Mouse (Mus musculus): ENCODE data around the gene Lrrc4c. TPM values are rescaled to one million over a fixed set of nuclear protein-coding genes. Genes with fewer than 3 reads are reported as not detected.

Lrrc4c gene
- polyA plus RNA-seq, 1 experiment from 2014 or later = 19.5 TPM

DNA sequence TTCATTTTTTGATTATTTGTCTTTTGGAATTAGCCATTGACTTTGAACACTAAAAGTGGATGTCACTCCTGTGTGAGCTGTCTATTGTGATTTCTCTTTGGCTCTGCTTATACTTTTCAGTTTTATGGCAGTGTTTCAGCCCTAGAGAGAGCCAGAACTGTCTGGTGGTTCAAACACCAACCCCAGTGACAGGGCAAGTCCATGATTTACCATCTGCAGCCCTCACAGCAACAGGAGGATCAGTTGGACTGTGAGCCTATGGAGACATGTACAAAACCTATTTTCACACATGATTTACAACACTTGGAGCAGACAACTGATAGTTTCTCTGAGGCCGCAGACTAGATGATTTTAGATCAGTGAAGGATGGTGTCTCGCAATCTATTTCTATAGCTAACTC lies 847.8 kb downstream of the Lrrc4c start:
- no peak for ATAC-seq
- WGBS = 86% methylated on average over 2 of the region's 2 CpGs
- Histone ChIP-seq H3K4me3 (ENCODE audit: low read depth, low read length) (no peak overlapping the region), H3K9ac (ENCODE audit: low read length) (no peak overlapping the region), H3K4me2 (ENCODE audit: low read length) (no peak overlapping the region), H3K9me3 (replicated peaks; ENCODE audit: control insufficient read depth, low read length) (no peaks in the 10 kb centered on the region), H3K27me3 (replicated peaks; ENCODE audit: control insufficient read depth, insufficient read depth, low read length) (no peaks in the 10 kb centered on the region), H3K36me3 (ENCODE audit: control insufficient read depth, insufficient read depth, low read length) (no peaks in the 10 kb centered on the region), H3K27ac (ENCODE audit: low read depth, low read length) (no peak overlapping the region), H3K4me1 (ENCODE audit: control insufficient read depth, insufficient read depth, low read length) (no peaks in the 10 kb centered on the region)
- peak; percentile 29 for DNase-seq (ENCODE audit: low spot score)

DNA sequence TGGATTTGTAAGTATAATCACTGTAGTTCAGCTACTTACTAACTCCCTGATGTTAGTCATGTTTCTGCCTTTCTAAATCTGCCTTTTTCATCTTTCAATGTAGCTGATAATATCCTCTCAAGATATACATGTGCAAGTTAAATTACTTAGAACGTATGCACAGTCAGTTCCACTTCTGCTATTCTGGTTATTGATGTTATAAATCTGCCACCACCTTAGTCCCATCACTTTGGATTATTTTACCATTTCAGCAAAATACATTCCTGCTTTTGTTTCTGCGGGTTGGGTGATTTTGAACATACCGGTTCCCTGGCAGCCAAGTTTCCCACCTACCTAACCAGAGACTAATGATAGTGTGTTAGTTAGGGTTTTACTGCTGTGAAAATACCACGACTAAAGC lies 860.4 kb downstream of the Lrrc4c start:
- Histone ChIP-seq H3K4me2 (ENCODE audit: low read length) (no peak overlapping the region), H3K4me1 (ENCODE audit: control insufficient read depth, insufficient read depth, low read length) (no peaks in the 10 kb centered on the region), H3K27ac (ENCODE audit: low read depth, low read length) (no peak overlapping the region), H3K9me3 (replicated peaks; ENCODE audit: control insufficient read depth, low read length) (no peaks in the 10 kb centered on the region), H3K36me3 (ENCODE audit: control insufficient read depth, insufficient read depth, low read length) (no peaks in the 10 kb centered on the region), H3K27me3 (replicated peaks; ENCODE audit: control insufficient read depth, insufficient read depth, low read length) (no peaks in the 10 kb centered on the region), H3K9ac (ENCODE audit: low read length) (no peak overlapping the region), H3K4me3 (ENCODE audit: low read depth, low read length) (no peak overlapping the region)
- ATAC-seq (no peak), DNase-seq (ENCODE audit: low spot score) (no peak)
- WGBS = 90% methylated on average over 4 of the region's 4 CpGs

DNA sequence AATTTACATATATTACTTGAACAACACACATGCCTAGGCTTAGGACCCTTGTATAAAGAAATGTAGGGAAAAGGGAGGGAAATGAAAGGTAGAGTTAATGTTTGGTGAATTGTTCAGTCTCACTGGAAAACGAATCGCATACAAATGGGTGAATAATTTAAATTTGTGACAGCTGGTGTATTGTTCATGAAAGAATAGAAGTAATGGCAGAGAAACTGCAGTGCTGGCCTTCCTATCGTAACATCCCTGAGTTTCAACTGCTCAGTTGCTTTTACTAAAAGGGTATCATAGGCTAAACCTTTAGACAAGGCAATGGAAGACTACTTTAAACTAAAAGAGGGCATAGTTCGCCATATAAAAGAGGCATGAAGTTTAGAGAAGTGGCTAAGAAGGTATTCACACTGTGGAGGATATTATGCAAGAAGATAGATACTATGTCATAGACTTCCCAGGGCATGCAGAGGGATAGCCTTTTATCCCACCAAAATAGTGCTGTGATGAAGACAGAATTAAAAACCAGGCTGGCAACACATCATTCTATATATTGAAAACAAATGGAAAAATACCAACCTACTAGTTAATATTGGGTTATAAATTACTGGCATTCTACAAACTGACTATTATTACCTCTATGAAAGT lies 879.1 kb downstream of the Lrrc4c start:
- Histone ChIP-seq H3K9ac (ENCODE audit: low read length) (no peak overlapping the region), H3K4me3 (ENCODE audit: low read depth, low read length) (no peak overlapping the region), H3K36me3 (ENCODE audit: control insufficient read depth, insufficient read depth, low read length) (no peaks in the 10 kb centered on the region), H3K27ac (ENCODE audit: low read depth, low read length) (no peak overlapping the region), H3K9me3 (replicated peaks; ENCODE audit: control insufficient read depth, low read length) (no peaks in the 10 kb centered on the region), H3K27me3 (replicated peaks; ENCODE audit: control insufficient read depth, insufficient read depth, low read length) (no peaks in the 10 kb centered on the region), H3K4me2 (ENCODE audit: low read length) (no peak overlapping the region), H3K4me1 (ENCODE audit: control insufficient read depth, insufficient read depth, low read length) (peaks cover 4% of the 10 kb centered on the region)
- 27% methylated on average over 4 of the region's 4 CpGs for WGBS
- no peak for ATAC-seq
- peak; percentile 29 for DNase-seq (ENCODE audit: low spot score)

DNA sequence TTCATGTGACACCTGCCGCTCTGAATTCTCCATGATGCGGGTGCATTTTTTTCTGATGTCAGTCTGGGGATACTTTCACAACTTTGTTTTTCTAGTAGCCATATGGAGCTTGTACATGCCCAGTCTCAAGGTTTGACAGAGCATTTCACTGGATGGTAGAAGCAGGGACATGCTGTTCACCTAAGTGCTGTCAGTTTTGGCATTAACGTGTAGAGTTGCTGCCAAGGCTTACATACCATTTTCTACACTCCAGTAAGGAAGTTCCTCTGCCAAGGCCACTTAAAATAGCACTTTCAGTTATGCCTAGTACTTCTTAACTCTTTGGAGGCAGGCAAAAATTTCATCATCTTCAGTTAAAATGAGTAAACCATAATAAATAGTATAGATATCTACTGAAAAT lies 915.0 kb downstream of the Lrrc4c start:
- H3K4me3 ChIP-seq (ENCODE audit: low read depth, low read length) = no peak overlapping the region
- no peaks in the 10 kb centered on the region for H3K4me1 ChIP-seq (ENCODE audit: control insufficient read depth, insufficient read depth, low read length)
- DNase-seq (ENCODE audit: low spot score) (peak; percentile 83), ATAC-seq (peak; percentile 74; the same call in 1 of the 2 replicates)
- H3K9ac ChIP-seq (ENCODE audit: low read length) = no peak overlapping the region
- H3K4me2 ChIP-seq (ENCODE audit: low read length) = no peak overlapping the region
- H3K27me3 ChIP-seq (replicated peaks; ENCODE audit: control insufficient read depth, insufficient read depth, low read length) = no peaks in the 10 kb centered on the region
- WGBS = 72% methylated on average over 3 of the region's 3 CpGs
- no peak overlapping the region for H3K27ac ChIP-seq (ENCODE audit: low read depth, low read length)
- no peaks in the 10 kb centered on the region for H3K36me3 ChIP-seq (ENCODE audit: control insufficient read depth, insufficient read depth, low read length)
- no peaks in the 10 kb centered on the region for H3K9me3 ChIP-seq (replicated peaks; ENCODE audit: control insufficient read depth, low read length)

DNA sequence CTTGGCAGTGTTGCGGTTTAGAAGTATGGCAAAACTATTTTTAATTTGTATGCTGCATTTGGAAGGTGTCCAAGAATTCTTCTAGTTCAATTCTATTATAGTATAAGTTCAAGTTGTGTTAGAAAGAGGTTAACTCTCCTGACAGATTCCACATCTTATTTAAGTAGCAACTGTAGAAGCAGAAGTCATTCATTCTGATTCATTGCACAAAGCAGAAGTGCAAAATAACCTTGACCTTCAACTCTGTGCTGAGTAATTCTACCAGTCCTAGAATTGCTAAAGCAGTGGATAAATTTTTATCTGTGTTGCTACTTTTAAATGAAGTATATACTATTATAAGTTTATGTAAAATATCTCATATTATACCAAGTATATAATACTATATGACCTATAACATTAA lies 916.1 kb downstream of the Lrrc4c start:
- no peaks in the 10 kb centered on the region for H3K9me3 ChIP-seq (replicated peaks; ENCODE audit: control insufficient read depth, low read length)
- no peaks in the 10 kb centered on the region for H3K4me1 ChIP-seq (ENCODE audit: control insufficient read depth, insufficient read depth, low read length)
- DNase-seq (ENCODE audit: low spot score) = peak; percentile 6
- no peak overlapping the region for H3K4me3 ChIP-seq (ENCODE audit: low read depth, low read length)
- no peaks in the 10 kb centered on the region for H3K36me3 ChIP-seq (ENCODE audit: control insufficient read depth, insufficient read depth, low read length)
- no peak overlapping the region for H3K27ac ChIP-seq (ENCODE audit: low read depth, low read length)
- WGBS = 88% methylated on average over 1 of the region's 1 CpGs
- no peak overlapping the region for H3K4me2 ChIP-seq (ENCODE audit: low read length)
- H3K27me3 ChIP-seq (replicated peaks; ENCODE audit: control insufficient read depth, insufficient read depth, low read length) = no peaks in the 10 kb centered on the region
- no peak for ATAC-seq
- no peak overlapping the region for H3K9ac ChIP-seq (ENCODE audit: low read length)

DNA sequence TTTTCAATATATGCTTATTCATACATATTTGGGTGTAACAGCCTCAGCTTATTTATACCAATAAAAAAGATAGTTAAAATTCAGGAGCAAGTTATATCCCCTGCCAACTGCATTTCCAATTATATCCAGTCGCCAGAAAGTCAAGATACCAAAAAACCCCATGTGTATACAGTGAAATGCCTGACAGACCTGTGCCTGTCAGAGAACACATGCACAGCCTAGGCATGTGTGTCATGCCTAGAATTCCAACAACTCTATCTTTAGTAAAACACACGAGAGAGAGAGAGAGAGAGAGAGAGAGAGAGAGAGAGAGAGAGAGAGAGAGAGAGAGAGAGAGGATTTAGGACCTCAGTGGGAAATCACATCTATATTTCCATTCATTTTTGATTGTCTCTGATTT lies 956.7 kb downstream of the Lrrc4c start:
- no peaks in the 10 kb centered on the region for H3K27me3 ChIP-seq (replicated peaks; ENCODE audit: control insufficient read depth, insufficient read depth, low read length)
- H3K27ac ChIP-seq (ENCODE audit: low read depth, low read length) = no peak overlapping the region
- H3K4me3 ChIP-seq (ENCODE audit: low read depth, low read length) = no peak overlapping the region
- H3K9me3 ChIP-seq (replicated peaks; ENCODE audit: control insufficient read depth, low read length) = no peaks in the 10 kb centered on the region
- DNase-seq (ENCODE audit: low spot score) (no peak), ATAC-seq (no peak)
- no peak overlapping the region for H3K4me2 ChIP-seq (ENCODE audit: low read length)
- no peaks in the 10 kb centered on the region for H3K36me3 ChIP-seq (ENCODE audit: control insufficient read depth, insufficient read depth, low read length)
- WGBS = 74% methylated on average over 2 of the region's 2 CpGs
- no peak overlapping the region for H3K9ac ChIP-seq (ENCODE audit: low read length)
- H3K4me1 ChIP-seq (ENCODE audit: control insufficient read depth, insufficient read depth, low read length) = no peaks in the 10 kb centered on the region

DNA sequence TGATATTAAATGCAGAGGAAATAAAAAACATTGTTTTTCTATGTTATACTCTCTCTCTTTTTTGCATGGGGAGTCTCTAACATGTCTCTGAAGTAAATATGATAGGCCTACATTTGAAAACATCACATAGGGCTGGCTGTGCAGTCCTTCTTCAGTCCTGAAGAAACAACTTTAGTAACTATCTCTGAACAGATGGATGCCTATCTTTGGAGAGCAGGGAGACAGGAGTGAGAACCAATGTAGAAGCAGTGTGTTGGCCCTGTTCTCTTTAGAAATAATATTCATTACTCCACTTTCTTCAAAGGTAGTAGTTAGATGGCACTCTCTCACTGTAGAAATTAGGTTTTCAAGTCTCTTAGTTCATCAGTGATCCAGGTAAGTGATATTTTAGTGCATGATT lies 967.0 kb downstream of the Lrrc4c start:
- no peak overlapping the region for H3K4me2 ChIP-seq (ENCODE audit: low read length)
- H3K4me1 ChIP-seq (ENCODE audit: control insufficient read depth, insufficient read depth, low read length) = no peaks in the 10 kb centered on the region
- H3K4me3 ChIP-seq (ENCODE audit: low read depth, low read length) = no peak overlapping the region
- H3K9me3 ChIP-seq (replicated peaks; ENCODE audit: control insufficient read depth, low read length) = no peaks in the 10 kb centered on the region
- DNase-seq (ENCODE audit: low spot score) = no peak
- ATAC-seq = no peak
- H3K27ac ChIP-seq (ENCODE audit: low read depth, low read length) = no peak overlapping the region
- H3K36me3 ChIP-seq (ENCODE audit: control insufficient read depth, insufficient read depth, low read length) = no peaks in the 10 kb centered on the region
- no peak overlapping the region for H3K9ac ChIP-seq (ENCODE audit: low read length)
- no peaks in the 10 kb centered on the region for H3K27me3 ChIP-seq (replicated peaks; ENCODE audit: control insufficient read depth, insufficient read depth, low read length)

DNA sequence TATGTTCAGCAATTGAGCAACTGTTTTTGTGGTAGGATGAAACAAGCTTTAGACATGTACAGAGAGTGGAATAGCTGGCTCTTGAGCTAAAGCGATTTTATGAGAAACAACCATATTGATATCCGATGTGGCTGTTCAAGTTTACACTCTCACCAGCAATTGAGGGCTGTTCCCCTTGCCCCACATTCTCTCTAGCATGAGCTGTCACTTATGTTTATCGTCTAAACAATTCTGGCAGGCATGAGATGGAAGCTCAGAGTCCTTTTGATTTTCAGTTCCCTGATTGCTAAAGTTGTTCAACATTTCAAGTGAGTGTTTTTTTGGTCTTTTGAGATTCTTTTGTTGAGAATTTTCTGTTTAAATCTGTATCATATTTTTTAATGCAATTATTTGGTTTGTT lies 976.2 kb downstream of the Lrrc4c start:
- DNase-seq (ENCODE audit: low spot score) = no peak
- H3K9me3 ChIP-seq (replicated peaks; ENCODE audit: control insufficient read depth, low read length) = no peaks in the 10 kb centered on the region
- H3K27me3 ChIP-seq (replicated peaks; ENCODE audit: control insufficient read depth, insufficient read depth, low read length) = no peaks in the 10 kb centered on the region
- H3K4me1 ChIP-seq (ENCODE audit: control insufficient read depth, insufficient read depth, low read length) = no peaks in the 10 kb centered on the region; the same call in 1 of the 2 replicates
- H3K9ac ChIP-seq (ENCODE audit: low read length) = no peak overlapping the region
- H3K4me3 ChIP-seq (ENCODE audit: low read depth, low read length) = no peak overlapping the region
- no peak overlapping the region for H3K27ac ChIP-seq (ENCODE audit: low read depth, low read length)
- no peak for ATAC-seq
- no peaks in the 10 kb centered on the region for H3K36me3 ChIP-seq (ENCODE audit: control insufficient read depth, insufficient read depth, low read length)
- no peak overlapping the region for H3K4me2 ChIP-seq (ENCODE audit: low read length)
- 86% methylated on average over 3 of the region's 3 CpGs for WGBS

DNA sequence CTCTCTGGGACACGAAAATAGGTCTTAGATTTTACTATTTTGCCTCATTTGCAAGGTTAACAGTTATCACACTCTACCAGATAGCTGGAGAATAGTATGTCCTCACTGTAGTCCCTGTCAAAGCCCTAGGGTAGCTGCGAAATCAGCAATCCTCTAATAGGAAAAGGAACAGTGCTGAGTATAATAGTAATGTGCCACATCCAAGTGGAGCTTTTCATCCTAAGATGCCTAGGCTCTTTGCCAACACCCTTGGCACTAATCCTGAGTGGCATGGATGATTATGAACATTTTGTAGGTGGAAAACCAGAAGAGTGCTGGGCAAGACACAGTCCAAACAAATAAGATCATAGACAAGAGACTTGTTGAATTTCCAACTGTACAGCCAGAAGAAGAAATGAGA lies 981.7 kb downstream of the Lrrc4c start:
- DNase-seq (ENCODE audit: low spot score) = peak; percentile 72
- WGBS = 23% methylated on average over 2 of the region's 2 CpGs
- Histone ChIP-seq H3K9me3 (replicated peaks; ENCODE audit: control insufficient read depth, low read length) (no peaks in the 10 kb centered on the region), H3K27me3 (replicated peaks; ENCODE audit: control insufficient read depth, insufficient read depth, low read length) (no peaks in the 10 kb centered on the region), H3K27ac (ENCODE audit: low read depth, low read length) (no peak overlapping the region), H3K9ac (ENCODE audit: low read length) (no peak overlapping the region), H3K4me3 (ENCODE audit: low read depth, low read length) (no peak overlapping the region), H3K4me1 (ENCODE audit: control insufficient read depth, insufficient read depth, low read length) (peaks cover 6% of the 10 kb centered on the region), H3K4me2 (ENCODE audit: low read length) (no peak overlapping the region), H3K36me3 (ENCODE audit: control insufficient read depth, insufficient read depth, low read length) (no peaks in the 10 kb centered on the region)
- ATAC-seq = peak; percentile 76

Measured in forebrain, embryonic 14.5 days (tissue).